Mouse (Mus musculus) urinary bladder, postnatal 10 days (tissue): ENCODE measurements around the gene Gmfb.
"Not testable (repeated sequence)": the region's sequence is repeated elsewhere in the genome, so short reads cannot be mapped to it uniquely, and the experiment has no call there.

ENCODE experiments used
- DNase-seq: peaks from one replicate; pipeline ENCODE4 v3.0.0; 2022; ENCODE audit warnings: low spot score

Gmfb gene

GRCm38 (mm10) chr14:46821873-46822716 is at the start of gene Gmfb:
Gmfb (minus strand) TSS chr14:46822242.
- peak; percentile 84 for DNase-seq

GRCm38 (mm10) chr14:46862922-46863321 is 40.9 kb upstream of the Gmfb start:
- no peak for DNase-seq

GRCm38 (mm10) chr14:46853677-46854076 is 31.6 kb upstream of the Gmfb start:
- DNase-seq = no peak

- no peak for DNase-seq
These were observed 27.7 kb upstream of the Gmfb start for GRCm38 (mm10) chr14:46849769-46850168.

GRCm38 (mm10) chr14:46848736-46849135 is 26.7 kb upstream of the Gmfb start:
- no peak for DNase-seq

GRCm38 (mm10) chr14:46848063-46848590 is 26.1 kb upstream of the Gmfb start:
- DNase-seq = no peak

- DNase-seq = no peak
These were observed 23.7 kb upstream of the Gmfb start for GRCm38 (mm10) chr14:46845706-46846105.

GRCm38 (mm10) chr14:46839326-46839725 is 17.3 kb upstream of the Gmfb start:
- DNase-seq = no peak

- DNase-seq = peak; percentile 13
These were observed 10.6 kb upstream of the Gmfb start for GRCm38 (mm10) chr14:46832354-46833272.

GRCm38 (mm10) chr14:46831837-46832333 is 9.8 kb upstream of the Gmfb start, which contains the start of gene Cgrrf1:
Cgrrf1 (plus strand) TSS chr14:46832125.
- peak; percentile 79 for DNase-seq

GRCm38 (mm10) chr14:46831295-46831694 is 9.3 kb upstream of the Gmfb start:
- DNase-seq = no peak

GRCm38 (mm10) chr14:46827430-46827829 is 5.4 kb upstream of the Gmfb start:
- DNase-seq = no peak

GRCm38 (mm10) chr14:46823996-46824395 is 2.0 kb upstream of the Gmfb start:
- DNase-seq = no peak

- no peak for DNase-seq
These were observed 670 bp downstream of the Gmfb start for GRCm38 (mm10) chr14:46821271-46821872.

- DNase-seq = not testable (repeated sequence)
These were observed 2.1 kb downstream of the Gmfb start for GRCm38 (mm10) chr14:46819961-46820360.

- no peak for DNase-seq
These were observed 3.3 kb downstream of the Gmfb start for GRCm38 (mm10) chr14:46818743-46819142.

GRCm38 (mm10) chr14:46816916-46817622 is 5.0 kb downstream of the Gmfb start:
- DNase-seq = no peak

- DNase-seq = no peak
These were observed 6.4 kb downstream of the Gmfb start for GRCm38 (mm10) chr14:46815640-46816039.

- no peak for DNase-seq
These were observed 14.1 kb downstream of the Gmfb start for GRCm38 (mm10) chr14:46807927-46808326.

- no peak for DNase-seq
These were observed 15.9 kb downstream of the Gmfb start for GRCm38 (mm10) chr14:46806186-46806585.

- no peak for DNase-seq
These were observed 18.3 kb downstream of the Gmfb start for GRCm38 (mm10) chr14:46803791-46804190.
